Mouse (Mus musculus): ENCODE results near the gene Phb.
A peak's percentile ranks its signal among the peaks of the same experiment; 100 is the strongest.

The Phb gene

GRCm38 (mm10) chr11:95713225-95713810 lies 46.6 kb downstream of the Phb start:
- DNase-seq: peak; percentile 25 to 42

DNA sequence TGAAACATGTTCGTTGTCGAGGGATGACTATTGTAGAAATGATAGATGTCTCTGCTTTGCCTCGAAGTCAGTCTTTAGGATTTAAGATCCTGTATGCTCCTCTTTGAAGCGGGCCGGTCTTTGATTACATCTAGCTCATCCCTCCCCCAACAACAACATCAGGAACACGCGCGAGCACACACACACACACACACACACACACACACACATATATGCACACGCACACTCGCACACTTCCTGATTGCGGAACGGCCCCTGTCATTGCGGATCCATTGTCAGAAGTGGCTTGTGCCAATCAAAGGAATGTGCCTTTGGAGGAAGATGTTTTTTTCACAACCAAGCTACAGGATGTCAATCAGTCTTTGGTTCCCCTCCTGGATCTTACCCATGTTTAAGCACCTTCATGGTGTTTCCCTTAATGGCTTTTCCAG lies 47.1 kb downstream of the Phb start:
- DNase-seq: peak; percentile 26 to 38

- DNase-seq: peak in 1 of 2 experiments; percentile 13
Measured at GRCm38 (mm10) chr11:95714411-95714810, 47.7 kb downstream of the Phb start.

GRCm38 (mm10) chr11:95716136-95716535 lies 49.4 kb downstream of the Phb start:
- no peak for DNase-seq

GRCm38 (mm10) chr11:95719356-95719755 lies 52.6 kb downstream of the Phb start:
- peak in 1 of 2 experiments; percentile 8 for DNase-seq

- DNase-seq: no peak
Measured at GRCm38 (mm10) chr11:95723287-95723686, 56.5 kb downstream of the Phb start, which contains the start of gene B130006D01Rik. TSS of gene B130006D01Rik (plus strand) at chr11:95723587.

DNA sequence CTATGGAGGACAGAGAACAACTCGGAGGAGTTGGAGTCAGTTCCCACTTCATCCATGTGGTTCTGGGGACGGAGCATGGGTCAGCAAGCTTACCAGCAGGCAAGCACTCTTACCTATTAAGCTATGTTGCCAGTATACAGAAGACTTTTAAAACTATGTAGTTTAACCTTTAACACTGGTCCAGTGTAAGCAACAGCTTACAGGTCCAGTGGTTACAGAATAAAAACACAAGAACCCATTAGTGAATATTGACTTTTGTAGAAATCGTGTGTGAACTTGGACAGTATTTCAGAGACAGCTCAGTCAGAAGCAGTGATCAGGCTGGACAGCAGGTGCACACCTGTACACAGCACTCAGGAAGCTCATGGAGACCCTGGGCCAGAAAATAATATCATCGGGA lies 57.7 kb downstream of the Phb start:
- DNase-seq: no peak

DNA sequence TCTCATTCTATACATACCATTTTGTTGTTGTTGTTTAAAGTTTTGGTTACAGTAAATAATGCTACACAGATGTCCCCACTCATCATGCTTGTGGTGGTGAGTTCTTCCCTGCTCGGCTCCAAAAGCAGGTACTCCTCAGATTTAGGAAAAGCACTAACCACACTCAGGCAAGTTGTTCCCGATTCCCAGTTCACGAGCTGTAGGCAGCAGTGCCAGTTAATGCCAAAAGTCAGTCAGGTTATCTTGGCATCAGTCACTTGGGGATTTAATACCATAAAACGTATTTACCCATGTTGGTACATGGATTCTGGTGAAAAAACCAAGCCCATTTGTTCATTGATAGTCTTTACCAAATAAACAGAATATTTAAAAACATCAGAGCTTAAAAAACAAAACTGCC lies 59.4 kb downstream of the Phb start:
- no peak for DNase-seq

DNA sequence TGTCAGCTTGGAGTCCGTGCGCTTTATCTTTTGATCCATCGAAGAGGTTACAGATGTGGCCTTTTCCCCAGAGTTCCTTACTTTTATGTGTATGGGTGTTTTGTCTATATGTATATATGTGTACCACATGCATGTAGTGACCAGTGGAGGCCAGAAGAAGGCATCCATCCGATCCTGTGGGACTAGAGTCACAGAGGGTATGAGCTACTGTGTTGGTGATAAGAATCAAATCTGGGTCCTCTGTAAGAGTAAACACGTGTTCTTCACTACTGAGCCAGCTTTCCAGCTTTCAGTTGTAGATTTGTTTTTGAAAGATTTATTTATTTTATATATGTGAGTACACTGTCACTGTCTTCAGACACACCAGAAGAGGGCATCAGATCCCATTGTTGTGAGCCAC lies 61.2 kb downstream of the Phb start:
- no peak for DNase-seq

GRCm38 (mm10) chr11:95728916-95729907 lies 62.5 kb downstream of the Phb start:
- no peak for DNase-seq

Measured in lung, adult 18-20 months (tissue).